Mouse (Mus musculus) bone marrow, adult 2 months (tissue): ENCODE results near the gene Glyctk.

Experiments used
- CTCF ChIP-seq: fragments of 200-500 bp; IDR thresholded peaks from 2 replicates; pipeline ENCODE4 v1.5.1; 2011; ENCODE audit warnings: low read length, control low read depth; ENCODE audit not compliant: control insufficient read depth, insufficient read depth
- POLR2A ChIP-seq: fragments of 200-500 bp; IDR thresholded peaks from 2 replicates; pipeline ENCODE4 v1.6.1; 2011; ENCODE audit warnings: low read depth, mild to moderate bottlenecking, control low read depth, low read length, borderline replicate concordance; ENCODE audit not compliant: control insufficient read depth

GRCm38 (mm10) chr9:106129072-106129471 is 28.9 kb downstream of the Glyctk start:
- TF ChIP-seq CTCF (no peak), POLR2A (no peak)
